Mouse (Mus musculus) adrenal gland, adult 8-10 months (tissue): ENCODE measurements around the gene Myh9. TPM values are rescaled to one million over a fixed set of nuclear protein-coding genes. Genes with fewer than 3 reads are reported as not detected.

Experiments used
- DNase-seq: peaks from one replicate; pipeline ENCODE4 v3.0.0; 2022
- total RNA-seq, 4 experiments: library from RNA; stranded (reverse); gene quantifications; 2 replicates each; pipeline ENCODE4 v1.2.4; 2022

Myh9 gene
- total RNA-seq, 4 experiments from 2014 or later, result 304 to 366 (median 340) TPM

DNA sequence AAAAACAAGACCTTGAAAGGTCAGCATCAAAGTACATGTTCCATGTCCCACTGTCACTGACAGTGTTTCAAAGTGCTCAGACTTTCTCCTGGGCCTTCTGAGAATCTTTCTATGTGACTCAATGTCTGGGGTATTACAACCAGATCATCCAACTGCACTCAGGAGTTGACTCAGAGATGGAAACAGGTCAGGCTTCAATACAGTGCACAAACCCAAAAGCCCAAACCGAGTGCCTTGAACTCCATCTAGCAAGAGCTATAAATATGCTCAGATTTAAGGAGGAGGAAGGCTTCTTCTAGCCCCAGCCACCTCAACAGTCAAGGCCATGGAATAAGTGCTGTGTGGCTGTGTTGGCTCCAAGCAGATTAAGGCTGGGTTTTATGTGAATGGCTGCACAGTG lies 56.2 kb downstream of the Myh9 start:
- no peak for DNase-seq

DNA sequence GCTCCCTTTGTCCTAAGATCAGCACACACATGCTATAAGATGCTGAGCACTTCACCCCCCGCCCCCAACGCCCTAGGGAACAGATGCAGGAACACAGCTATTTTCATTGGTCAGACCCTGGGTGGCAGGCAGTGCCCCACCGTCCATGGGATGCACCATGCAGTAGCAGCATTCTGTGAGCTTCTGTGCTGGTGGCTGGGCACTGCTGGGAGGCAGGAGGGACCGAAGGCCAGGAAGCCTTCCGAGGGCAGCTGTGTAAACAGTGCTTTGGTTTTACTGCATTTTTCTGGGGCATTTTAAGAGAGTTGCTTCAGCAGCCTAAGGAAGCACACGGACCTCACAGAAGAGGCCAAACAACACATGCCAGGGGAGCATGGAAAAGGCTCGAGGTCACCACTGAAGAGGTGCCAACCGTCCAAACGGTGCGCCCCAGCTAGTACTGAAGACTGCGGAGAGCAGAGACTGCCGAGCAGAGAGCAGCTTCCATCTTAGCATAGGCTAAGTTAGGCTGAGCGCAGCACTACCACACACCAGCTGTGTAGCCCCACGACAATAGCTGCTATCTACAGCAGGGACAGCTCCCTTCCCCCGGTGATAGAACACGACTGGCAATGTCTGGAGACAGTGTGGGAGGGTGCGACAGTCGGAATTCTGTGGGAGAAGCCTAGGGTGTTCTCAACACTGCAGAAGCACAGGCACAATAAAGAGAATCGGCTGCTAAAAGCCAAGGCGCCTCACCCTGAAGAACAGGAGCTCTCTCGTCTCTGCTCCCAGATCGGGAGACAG lies 57.7 kb downstream of the Myh9 start:
- DNase-seq, result no peak

DNA sequence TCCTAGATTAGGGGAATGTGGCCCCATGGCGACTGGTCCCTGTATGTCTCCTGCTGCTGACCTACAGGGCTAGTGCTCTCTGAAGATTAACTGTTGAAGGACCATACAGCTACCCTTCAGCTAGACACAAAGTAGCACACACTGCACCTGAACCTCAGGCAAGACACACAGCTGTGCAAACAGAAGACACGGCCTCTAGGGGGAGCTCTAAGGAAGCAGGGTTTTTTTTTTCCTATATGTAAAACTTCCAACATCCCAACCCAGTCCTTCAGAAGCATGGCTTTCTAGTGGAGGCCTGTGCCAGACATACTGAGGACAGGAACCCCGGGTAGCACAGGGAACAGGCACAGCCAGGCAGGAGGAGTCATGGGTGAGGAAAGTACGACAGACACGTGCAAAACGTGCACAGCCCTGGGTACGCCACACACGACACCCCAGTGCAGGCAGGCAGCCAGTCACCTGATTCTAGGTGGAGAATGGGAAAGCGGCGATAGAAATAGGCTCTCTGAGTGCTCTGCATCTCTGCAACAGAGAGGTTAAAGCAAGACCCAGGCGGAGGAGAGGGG lies 59.4 kb downstream of the Myh9 start:
- DNase-seq, result no peak

DNA sequence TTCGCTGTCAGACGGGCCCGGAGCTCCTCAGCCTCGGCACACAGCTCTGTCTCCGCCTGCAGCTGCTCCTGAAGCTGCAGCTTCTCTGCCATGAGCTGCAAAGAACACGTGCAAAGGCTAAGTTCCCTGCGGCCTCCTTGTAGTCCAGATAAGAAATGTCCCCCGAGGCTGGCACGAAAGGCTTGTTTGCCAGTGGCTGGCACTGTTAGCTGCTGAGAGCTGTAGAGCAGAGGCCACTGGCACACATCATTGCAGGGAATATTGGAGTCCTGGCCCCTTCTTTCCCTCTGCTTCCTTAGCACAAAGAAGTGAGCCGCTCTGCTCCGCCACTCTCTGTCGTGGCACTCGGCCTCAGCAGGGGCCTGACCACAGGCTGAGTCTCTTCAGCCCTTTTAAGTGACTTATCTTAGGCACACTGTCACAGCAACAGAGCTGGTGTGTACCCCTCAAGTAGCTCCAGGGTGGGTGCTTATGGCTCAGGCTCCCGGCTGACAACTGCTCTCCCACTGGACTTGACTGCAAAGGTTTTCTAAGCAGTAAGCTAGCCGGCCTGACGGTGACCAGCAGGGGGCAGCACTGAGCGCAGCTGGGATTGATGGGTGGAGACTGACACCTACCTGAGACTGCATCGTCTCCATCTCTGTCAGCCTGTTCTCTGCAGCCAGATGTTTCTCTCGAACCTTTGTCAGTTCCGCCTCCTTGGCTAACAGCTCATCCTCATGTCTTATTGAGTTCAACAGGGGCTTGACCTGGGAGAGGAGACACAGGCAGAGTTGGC lies 66.6 kb downstream of the Myh9 start:
- DNase-seq, result no peak

DNA sequence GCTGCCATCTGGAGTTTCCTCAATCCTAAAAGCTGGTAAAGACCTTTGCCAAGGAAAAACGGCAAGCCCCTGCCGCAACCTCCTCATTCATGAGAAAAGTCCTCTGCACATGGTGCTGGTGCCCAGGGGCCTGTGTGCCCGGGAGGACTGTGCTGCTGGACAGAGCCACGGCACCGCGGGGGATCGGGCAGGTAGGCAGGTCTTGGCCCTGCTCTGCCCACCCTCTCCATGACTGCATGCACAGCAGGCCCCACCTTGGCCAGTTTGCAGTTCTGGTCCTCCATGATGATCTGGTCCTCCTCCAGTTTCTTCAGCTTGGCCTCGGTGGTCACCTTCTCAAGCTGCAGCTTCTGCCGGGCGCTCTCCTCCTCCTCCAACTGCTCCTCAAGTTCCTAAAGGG lies 67.7 kb downstream of the Myh9 start:
- DNase-seq, result no peak

DNA sequence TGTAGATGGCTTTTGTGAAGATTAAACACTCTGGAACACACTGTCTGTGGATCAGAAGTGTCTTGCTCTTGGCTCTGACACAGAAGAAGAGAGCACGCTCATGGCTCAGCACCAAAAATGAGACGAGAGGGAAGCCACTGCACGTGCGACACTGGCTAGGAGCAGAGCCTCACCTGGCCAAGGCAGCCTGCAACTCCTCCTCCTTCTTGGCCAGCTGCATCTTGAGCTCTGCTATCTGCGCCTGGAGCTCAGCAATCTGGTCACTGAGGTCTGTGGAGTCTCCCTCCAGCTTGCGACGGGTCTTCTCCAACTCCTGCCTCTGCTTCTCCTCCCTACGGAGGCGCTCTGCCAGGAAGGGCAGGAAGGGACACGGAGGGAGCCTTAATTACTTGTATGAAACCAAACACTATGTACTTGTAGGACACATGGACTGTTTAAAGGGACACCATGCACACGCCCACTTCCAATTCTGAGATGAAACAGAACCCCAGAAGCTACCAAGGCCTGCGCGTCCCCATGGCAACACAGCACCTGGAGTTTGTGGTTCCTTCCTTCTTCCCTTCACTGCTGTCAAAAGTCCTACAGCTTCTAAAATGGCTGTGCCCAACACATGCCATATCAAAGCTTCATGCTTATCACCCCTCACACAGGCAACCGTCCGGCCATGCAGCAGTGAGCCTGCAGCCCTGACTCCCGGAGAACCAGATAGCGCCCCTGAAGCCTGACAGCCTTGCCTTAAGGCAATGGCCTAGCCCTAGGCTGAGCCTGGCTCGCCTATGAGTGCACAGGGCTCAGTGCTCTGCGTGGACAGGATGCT lies 68.7 kb downstream of the Myh9 start:
- no peak for DNase-seq

DNA sequence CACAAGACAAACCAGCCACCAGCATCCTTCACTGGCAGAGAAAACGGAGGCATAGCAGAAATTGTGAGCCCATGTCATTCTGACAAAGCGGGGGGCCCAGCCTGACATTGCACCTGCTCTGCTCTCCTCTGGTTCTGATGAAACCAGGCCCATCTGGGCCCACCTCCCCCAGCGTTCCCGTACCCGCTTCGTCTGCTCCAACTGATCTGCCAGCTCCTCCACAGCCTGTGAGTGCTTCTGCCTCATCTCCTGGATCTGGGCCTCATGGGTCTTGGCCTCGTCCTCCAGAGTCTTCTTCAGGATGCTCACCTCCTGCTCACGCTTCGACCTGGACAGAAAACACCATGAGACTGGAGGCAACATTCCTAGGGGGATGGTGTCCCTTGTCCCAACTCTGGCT lies 71.0 kb downstream of the Myh9 start:
- no peak for DNase-seq

DNA sequence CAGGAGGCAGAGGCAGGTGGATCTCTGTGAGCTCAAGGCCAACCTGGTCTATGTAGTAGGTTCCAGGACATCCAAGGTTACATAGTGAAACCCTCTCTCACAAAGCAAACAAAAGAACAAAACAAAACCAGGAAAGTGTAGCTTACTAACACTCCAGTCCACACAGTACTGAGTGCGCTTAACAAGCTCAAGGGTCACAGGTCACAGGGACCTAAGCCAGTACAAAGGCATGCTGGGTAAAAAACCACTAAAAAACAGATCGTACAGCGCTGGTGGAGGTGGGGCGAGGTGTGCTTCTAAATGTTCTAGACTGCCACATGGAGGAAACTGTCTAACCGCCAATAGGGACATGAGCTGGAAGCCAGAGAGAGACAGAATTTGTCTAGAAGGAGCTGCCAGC lies 71.6 kb downstream of the Myh9 start:
- DNase-seq, result no peak

DNA sequence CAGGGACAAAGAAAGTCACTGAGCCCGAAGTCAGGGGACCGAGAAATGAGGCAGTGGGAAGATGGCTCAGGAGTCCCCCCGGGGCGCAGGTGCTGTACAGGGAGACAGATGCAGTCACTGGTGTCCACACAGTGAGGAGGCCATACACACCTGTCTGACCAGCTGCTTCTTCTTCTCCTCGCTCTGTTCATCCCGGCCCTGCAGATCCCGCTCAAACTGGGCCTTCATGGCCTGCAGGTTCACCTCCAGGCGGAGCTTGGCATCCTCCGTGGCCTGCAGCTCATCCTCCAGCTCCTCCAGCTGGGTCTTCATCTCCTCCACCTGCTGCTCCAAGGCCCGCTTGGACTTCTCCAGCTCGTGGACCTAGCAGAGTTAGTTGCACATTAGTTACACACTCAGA lies 75.0 kb downstream of the Myh9 start:
- DNase-seq, result no peak

DNA sequence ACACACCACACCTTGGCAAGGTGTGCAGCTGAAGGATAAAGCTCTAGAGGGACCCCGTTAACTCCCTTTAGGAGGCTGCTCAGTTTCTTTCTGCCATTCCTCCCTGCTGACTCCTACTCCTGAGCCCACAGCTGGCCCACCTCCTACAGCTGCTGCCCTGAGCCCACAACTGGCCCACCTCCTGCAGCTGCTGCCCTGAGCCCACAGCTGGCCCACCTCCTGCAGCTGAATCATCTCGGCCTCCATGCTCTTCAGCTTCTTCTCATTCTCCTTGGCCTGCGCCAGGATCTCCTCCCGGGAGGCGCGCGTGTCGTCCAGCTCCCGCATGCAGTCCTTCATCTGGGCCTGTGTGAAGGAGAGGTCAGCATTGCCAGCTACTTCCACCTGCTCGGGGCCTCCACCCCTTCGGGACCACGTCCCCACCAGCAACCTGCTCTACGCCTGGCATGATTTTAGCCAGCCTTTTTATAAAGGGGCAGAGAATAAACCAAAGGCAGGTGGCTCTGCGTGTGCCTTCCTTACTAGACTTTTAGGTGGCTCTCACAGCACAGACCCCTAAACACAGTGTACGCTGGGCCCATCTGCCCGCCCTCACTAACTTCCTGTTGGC lies 76.4 kb downstream of the Myh9 start:
- no peak for DNase-seq

DNA sequence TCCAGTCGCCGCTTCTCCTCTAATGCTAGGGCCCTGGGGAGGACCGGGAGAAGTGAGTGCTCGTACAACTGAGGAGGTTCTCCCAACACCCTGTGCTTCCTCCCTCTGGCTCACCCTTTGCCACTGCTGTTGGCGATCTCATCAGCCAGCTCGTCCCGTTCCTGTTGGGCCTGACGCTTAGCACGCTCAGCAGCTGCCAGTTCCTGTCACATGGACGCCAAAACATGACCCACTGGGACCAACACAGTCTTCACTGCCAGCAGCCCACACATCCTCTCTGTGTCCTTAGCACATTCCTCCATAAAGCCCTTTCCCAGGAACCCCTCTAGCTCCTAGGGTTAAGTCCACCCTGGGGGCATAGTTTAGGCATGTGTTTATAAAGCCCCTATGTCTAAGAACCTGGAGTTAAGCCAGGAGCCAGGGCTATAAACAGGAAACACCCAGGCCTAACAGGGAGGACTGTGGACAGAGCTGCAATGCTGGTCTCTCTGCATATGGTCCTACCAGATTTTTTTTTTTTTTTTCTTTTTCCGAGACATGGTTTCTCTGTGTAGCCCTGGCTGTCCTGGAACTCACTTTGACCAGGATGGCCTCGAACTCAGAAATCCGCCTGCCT lies 77.5 kb downstream of the Myh9 start:
- DNase-seq, result peak; percentile 48

DNA sequence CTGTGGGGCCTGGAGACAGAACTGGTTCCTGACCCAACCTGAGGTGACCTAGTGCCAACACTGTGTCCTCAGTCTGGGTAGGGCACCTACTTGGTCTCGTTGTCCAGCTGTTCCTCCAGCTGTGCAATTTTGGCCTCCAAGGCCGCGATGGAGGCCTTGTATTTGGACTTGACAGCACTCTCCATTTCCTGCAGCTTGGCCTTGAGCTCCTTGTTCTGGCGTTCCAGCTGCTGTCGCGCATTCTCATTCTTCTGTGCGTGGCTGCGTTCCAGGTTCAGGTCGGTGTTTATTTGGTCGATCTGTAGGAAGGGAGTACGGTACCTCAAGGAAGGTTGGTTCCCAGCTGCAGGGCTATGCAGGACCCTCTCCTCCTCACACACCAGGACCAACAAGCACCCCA lies 78.3 kb downstream of the Myh9 start:
- peak; percentile 57 for DNase-seq

DNA sequence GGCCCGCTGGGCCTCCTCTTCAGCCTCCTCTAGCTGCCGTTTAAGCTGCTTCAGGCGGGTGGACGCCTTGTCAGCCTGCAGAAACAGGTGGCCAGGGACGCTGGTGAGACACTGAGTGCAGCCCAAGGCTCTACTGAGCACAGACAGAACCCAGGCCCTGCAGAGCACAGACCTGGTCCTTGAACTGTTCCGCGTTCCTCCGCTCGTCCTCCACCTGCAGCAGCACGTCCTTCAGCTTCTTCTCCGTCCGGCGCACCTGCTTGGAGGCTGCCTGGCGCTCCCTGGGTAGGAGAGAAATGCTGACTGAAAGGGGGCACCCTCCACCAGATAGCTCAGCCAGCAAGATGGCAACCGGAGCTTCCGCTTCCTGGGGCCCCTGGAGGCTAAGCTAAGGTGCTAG lies 78.9 kb downstream of the Myh9 start:
- no peak for DNase-seq

DNA sequence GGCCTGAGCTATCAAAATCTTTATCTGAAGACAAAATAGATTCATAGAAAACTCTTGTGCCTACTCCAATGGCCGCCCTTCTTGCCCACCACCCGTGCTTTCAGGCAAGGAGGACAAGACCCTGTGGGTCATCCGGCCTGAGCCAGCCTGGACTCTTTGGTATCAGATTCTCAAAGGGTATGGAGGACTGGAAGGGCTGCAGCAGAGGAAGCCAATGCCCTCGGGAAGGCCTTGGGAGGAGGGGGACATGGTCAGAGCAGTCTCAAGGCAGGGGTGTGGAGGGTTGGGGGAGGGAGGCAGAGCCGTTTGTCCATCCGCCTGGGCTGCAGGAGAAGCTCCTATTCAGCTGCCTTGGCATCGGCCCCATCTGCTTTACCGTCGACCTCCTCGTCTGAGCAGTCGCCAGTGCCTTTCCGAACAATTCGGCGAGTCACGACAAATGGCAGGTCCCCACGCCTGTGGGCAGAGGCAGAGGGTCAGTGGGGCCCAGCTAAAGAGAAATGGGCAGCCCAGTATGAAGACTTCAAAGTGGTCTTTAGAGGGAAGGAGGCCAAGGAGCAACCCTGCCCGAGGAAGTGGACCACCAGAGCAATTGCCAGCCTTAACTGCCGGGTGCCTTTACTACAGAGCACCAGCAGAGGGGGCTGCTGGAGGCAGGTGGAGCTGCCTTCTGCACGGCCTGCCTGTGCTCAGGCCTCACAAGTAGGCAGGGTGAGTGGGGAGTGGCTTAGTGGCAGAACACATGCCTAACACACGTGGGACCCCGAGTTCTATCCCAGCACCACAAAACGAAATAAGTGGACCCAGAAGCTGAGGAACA lies 80.2 kb downstream of the Myh9 start:
- DNase-seq, result peak; percentile 58

DNA sequence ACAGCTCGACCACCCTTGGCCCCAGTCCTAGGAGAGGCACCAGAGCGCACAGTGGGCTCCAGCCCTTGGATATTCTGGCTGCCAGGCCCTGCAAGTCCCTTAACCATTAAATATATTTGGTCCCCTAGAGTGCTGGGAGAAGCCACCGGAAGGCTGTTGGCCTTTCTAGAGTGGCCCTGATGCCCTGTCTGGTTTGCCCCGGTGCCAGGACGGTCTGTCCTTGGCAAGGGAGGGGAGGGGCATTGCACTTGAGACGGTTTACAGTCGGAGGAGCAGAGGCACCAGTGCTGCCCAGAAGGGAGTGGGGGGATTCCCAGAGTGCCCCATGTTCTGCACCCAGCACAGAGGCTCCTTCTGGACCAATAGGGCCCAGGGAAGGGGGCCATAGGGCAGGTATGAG lies 80.9 kb downstream of the Myh9 start:
- peak; percentile 76 for DNase-seq

DNA sequence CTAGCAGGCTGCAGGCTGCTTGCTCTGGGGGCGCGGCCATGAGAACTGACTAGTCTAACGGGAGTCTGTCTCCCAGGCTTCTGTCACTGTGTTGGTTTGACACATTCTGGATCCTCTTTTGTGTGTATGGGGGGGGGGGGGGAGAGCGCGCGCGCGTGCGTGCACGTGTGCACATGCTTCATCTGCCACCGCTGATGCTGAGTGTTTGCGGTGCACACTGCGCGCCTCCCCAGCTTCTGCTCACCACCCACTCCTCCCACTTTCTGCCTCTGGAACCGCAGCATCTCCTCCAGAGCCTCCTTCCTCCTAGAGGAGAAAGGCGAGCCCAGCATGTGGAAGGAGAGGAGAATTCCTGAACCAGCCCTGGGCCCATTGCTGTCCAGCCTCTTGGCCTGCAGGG lies 81.9 kb downstream of the Myh9 start:
- no peak for DNase-seq

DNA sequence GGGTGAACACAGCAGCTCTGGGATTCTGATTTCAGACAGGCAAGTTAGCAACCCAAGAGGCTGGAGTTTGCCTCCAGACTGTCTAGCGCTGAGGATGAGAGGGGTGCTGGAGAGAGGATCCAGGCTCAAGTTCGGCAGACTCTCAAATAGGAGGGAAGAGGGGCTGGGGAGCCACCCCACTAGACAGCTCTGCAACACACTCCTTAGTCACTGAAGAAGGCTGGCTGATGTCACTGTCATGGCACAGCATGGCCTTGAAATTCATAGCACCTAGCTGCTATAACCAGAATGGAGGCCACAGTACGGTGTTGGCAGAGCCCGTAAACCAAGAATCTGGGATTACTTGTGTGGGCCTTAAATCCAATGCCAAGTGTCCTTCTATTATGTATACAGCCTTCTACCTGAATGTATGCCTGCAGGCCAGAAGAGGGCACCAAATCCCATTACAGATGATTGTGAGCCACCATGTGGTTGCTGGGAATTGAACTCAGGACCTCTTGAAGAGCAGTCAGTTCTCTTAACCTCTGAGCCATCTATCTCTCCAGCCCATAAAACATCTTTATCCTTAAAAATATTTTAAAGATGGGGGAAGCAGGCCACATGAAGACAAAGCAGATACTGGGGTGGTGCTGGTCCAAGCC lies 84.3 kb downstream of the Myh9 start:
- no peak for DNase-seq

DNA sequence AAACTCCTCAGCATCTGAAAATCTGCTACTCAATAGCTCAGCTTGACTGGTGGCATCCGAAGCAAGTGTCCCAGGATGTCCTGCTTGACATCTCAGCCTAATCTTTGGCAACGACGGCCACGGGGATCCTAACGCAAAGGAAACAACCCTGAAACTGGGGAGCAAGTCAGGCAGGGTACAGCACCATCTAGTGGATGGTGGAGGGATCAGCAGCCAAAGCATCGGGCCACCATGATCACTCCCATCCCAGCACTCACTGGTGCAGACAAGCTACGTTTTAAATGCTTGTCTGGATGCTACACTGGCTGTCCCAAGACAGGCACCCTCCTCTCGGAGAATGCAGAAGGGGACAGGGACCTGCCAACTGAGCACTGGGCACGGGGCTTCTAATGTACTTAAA lies 85.1 kb downstream of the Myh9 start, which contains the start of gene Apol8:
Gene Apol8 (minus strand): TSS at position 156 of the 400 bp plus-strand sequence.
- DNase-seq, result no peak

DNA sequence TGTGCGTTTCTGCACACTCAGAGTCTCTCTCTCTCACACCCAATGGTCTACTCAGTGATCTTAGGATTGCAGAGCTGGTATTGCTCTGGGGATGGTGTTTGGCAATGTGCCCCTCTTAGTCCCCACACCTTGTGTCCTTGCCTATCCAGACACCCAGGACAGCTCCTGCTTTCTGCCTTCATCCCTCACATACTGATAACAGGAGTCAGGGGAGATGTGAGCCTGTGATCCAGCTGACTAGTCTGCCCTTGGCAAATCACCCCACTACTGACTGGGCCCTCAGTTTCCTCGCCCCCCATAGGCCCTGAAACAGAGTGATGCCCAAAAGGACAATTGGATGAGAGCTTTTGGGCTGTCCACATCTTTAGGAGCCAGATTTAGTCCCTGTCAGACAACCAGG lies 85.9 kb downstream of the Myh9 start:
- no peak for DNase-seq

DNA sequence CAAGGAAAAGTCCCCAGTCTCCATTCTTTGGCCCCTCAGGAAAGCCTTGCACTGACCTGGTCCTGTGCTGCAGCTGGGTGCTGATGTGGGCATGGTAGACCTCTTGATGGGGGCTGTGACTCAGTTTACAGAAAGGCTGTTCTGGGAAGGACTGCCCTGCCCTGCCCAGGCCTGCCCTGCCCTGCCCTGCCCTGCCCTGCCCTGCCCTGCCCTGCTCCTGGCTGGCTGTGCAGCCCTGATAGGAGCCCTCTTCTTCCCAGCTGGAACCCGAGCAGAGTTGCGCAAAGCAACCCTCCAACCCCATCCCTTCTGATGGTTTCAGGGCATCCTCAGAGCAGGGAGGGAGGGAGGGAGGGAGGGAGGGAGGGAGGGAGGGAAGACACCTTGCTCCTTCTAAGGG lies 86.8 kb downstream of the Myh9 start:
- no peak for DNase-seq
